ENCODE assay signal across 8 mouse cellular contexts in the genomic region with DNA sequence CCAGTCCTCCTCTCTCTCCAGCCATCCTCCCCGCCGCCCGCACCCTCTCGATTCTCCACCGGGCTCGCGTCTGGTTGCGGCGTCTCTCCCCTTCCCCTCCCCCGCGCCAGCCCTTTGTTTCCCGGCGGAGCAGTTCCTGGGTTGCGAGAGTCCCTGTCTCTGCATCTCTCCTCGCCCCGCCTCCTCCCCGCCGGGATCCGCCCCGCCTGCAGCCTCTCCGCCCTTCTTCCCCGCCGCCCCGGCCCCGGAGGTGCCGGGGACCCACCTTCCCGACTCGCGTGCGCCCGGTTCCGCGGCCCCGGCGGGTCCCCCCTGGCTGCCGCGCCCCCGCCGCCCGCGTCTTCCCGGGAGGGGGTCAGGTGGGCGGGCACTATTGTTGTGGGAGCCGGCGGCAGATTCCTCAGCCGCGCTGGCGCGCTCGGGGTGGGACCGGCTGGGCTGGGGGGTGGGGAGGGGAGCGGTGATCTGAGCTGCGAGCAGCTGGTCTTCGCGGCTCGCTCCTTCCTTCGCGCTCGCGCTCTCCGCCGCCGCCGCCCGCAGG. TPM values are rescaled to one million over a fixed set of nuclear protein-coding genes. Genes with fewer than 3 reads are reported as not detected.
DNase-seq lines count a peak whose midpoint lies in the region; ATAC-seq and TF ChIP-seq lines count a peak whose summit lies in the region.

No protein-coding gene starts in this region.

- peak; percentile 76 for DNase-seq in CD4-positive helper T cell, adult 2 months (ENCODE audit: low read depth, low spot score)
- DNase-seq in kidney, postnatal 10 days, result peak; percentile 90
- DNase-seq in liver, embryonic 13.5 days, result peak; percentile 37
- peak; percentile 92 for DNase-seq in neural tube, embryonic 10.5 days (ENCODE audit: extremely low spot score, low spot score)
- peak; percentile 80 for DNase-seq in stomach, postnatal 0 days (ENCODE audit: low spot score)

- ATAC-seq in erythroid progenitor cell, adult 5-6 weeks (replicated peaks; ENCODE audit: low FRiP score, poor library complexity, severe bottlenecking), result 0 out of 2 replicates have a peak, but pooled peaks have one; percentile 45
- peak; percentile 45; the same call in 1 of the 2 replicates for ATAC-seq in heart, embryonic 14.5 days (ENCODE audit: insufficient number of reproducible peaks, insufficient read depth, low FRiP score, low read depth)
- ATAC-seq in liver, embryonic 13.5 days (ENCODE audit: low read depth), result peak; percentile 37; the same call in 1 of the 2 replicates
- ATAC-seq in stomach, postnatal 0 days (ENCODE audit: low FRiP score, low TSS enrichment), result peak; percentile 39; the same call in 1 of the 2 replicates

- peak overlapping the region; percentile 79 for H3K9ac ChIP-seq in heart, embryonic 14.5 days (ENCODE audit: low read length)
- H3K9ac ChIP-seq in liver, embryonic 13.5 days, result peak overlapping the region; percentile 55
- peak overlapping the region; percentile 79 for H3K9ac ChIP-seq in stomach, postnatal 0 days (ENCODE audit: low read length)

- peaks cover 49% of the 10 kb centered on the region for H3K27me3 ChIP-seq in heart, embryonic 14.5 days (ENCODE audit: control insufficient read depth, insufficient read depth, low read length)
- peaks cover 99% of the 10 kb centered on the region for H3K27me3 ChIP-seq in liver, embryonic 13.5 days
- H3K27me3 ChIP-seq in stomach, postnatal 0 days (ENCODE audit: control insufficient read depth, insufficient read depth, low read length), result no peaks in the 10 kb centered on the region

- 2% methylated on average over 51 of the region's 65 CpGs for WGBS in heart, embryonic 14.5 days
- under 1% methylated on average over 56 of the region's 65 CpGs for whole genome bisulfite sequencing in liver, embryonic 13.5 days (ENCODE audit: insufficient replicate concordance)
- under 1% methylated on average over 29 of the region's 65 CpGs for WGBS in stomach, postnatal 0 days

- H3K4me3 ChIP-seq in bone marrow macrophage, adult 2 months (ENCODE audit: insufficient read depth, low read length), result peak overlapping the region; percentile 51
- H3K4me3 ChIP-seq in heart, embryonic 14.5 days (ENCODE audit: control insufficient read depth in 1 of 2, insufficient read depth in 1 of 2, low read depth in 1 of 2, low read length in 2 of 2), result peak overlapping the region; percentile 81 to 82
- peak overlapping the region; percentile 65 for H3K4me3 ChIP-seq in liver, embryonic 13.5 days (replicated peaks)
- peak overlapping the region; percentile 81 for H3K4me3 ChIP-seq in stomach, postnatal 0 days (ENCODE audit: low read depth, low read length)

- H3K36me3 ChIP-seq in heart, embryonic 14.5 days (ENCODE audit: control insufficient read depth, insufficient read depth, low read length), result no peaks in the 10 kb centered on the region
- H3K36me3 ChIP-seq in liver, embryonic 13.5 days, result no peaks in the 10 kb centered on the region
- H3K36me3 ChIP-seq in stomach, postnatal 0 days (ENCODE audit: control insufficient read depth, insufficient read depth, low read length), result no peaks in the 10 kb centered on the region

- TF ChIP-seq CTCF in bone marrow macrophage, adult 2 months (IDR thresholded peaks at IDR 0.05; ENCODE audit: low read depth, low read length), result no peak
- no peak for TF ChIP-seq CTCF in stomach, postnatal 0 days (IDR thresholded peaks at IDR 0.05; ENCODE audit: low read depth)

- no peak for TF ChIP-seq POLR2A in bone marrow macrophage, adult 2 months (IDR thresholded peaks at IDR 0.05; ENCODE audit: borderline replicate concordance, low read depth, low read length)

- no peak for TF ChIP-seq EP300 in stomach, postnatal 0 days (optimal IDR thresholded peaks at IDR 0.05)

- H3K9me3 ChIP-seq in heart, embryonic 14.5 days (ENCODE audit: control insufficient read depth, low read length), result no peaks in the 10 kb centered on the region
- no peaks in the 10 kb centered on the region for H3K9me3 ChIP-seq in liver, embryonic 13.5 days (replicated peaks)
- no peaks in the 10 kb centered on the region for H3K9me3 ChIP-seq in stomach, postnatal 0 days (ENCODE audit: control insufficient read depth, low read length)

- H3K27ac ChIP-seq in bone marrow macrophage, adult 2 months (ENCODE audit: insufficient read depth, low read depth, low read length), result no peak overlapping the region
- 0 out of 4 replicates have a peak overlapping the region, but pooled peaks of 1 of the 2 experiments have one; percentile 25 for H3K27ac ChIP-seq in heart, embryonic 14.5 days (replicated peaks in 1 of 2; ENCODE audit: control insufficient read depth in 1 of 2, insufficient read depth in 1 of 2, low read depth in 2 of 2, low read length in 2 of 2)
- no peak overlapping the region for H3K27ac ChIP-seq in liver, embryonic 13.5 days
- peak overlapping the region; percentile 82 for H3K27ac ChIP-seq in stomach, postnatal 0 days (replicated peaks)

- peak overlapping the region; percentile 95 for H3K4me2 ChIP-seq in heart, embryonic 14.5 days (ENCODE audit: low read length)
- peak overlapping the region; percentile 85 for H3K4me2 ChIP-seq in liver, embryonic 13.5 days
- peak overlapping the region; percentile 96 for H3K4me2 ChIP-seq in stomach, postnatal 0 days (replicated peaks; ENCODE audit: low read depth)

- H3K4me1 ChIP-seq in bone marrow macrophage, adult 2 months (ENCODE audit: control insufficient read depth, insufficient read depth, low read length), result no peaks in the 10 kb centered on the region
- peaks cover 17 to 37% of the 10 kb centered on the region in 2 experiments for H3K4me1 ChIP-seq in heart, embryonic 14.5 days (ENCODE audit: control insufficient read depth in 2 of 2, insufficient read depth in 2 of 2, low read length in 2 of 2)
- peaks cover 37% of the 10 kb centered on the region for H3K4me1 ChIP-seq in liver, embryonic 13.5 days (replicated peaks)
- H3K4me1 ChIP-seq in stomach, postnatal 0 days (replicated peaks; ENCODE audit: control insufficient read depth, insufficient read depth), result peaks cover 4% of the 10 kb centered on the region

RNA-seq across cellular contexts. Expression of a gene that starts 4.0 kb away (rescaled TPM):
- 0.88 and 1.3 TPM in 2 replicates for polyA plus RNA-seq in bone marrow macrophage, adult 2 months (2012; ENCODE audit: insufficient read depth, insufficient read length, missing spikeins)
- not detected in 2 replicates for total RNA-seq in erythroid progenitor cell, adult 5-6 weeks (2015; ENCODE audit: low replicate concordance)
- total RNA-seq in erythroid progenitor cell, adult 5-6 weeks (2017; ENCODE audit: low replicate concordance), result 0.77 TPM in 1 of 2 replicates, not detected in the other
- 6.1 and 6.6 TPM in 2 replicates for polyA plus RNA-seq in heart, embryonic 14.5 days (2014; fragmentation: Nextera tagmentation; extraction: Ambion mirVana)
- polyA plus RNA-seq in liver, embryonic 13.5 days (2015; fragmentation: Nextera tagmentation; extraction: Ambion mirVana), result 1.4 and 1.5 TPM in 2 replicates
- 15.1 and 17.6 TPM in 2 replicates for polyA plus RNA-seq in stomach, postnatal 0 days (2015; fragmentation: Nextera tagmentation; extraction: Ambion mirVana)

RNA-seq across cellular contexts. Expression of a gene that starts 24.7 kb away (rescaled TPM):
- polyA plus RNA-seq in bone marrow macrophage, adult 2 months (2012; ENCODE audit: insufficient read depth, insufficient read length, missing spikeins), result 0.35 and 0.72 TPM in 2 replicates
- total RNA-seq in erythroid progenitor cell, adult 5-6 weeks (2015; ENCODE audit: low replicate concordance), result 62.3 and 81.3 TPM in 2 replicates
- total RNA-seq in erythroid progenitor cell, adult 5-6 weeks (2017; ENCODE audit: low replicate concordance), result 133 and 140 TPM in 2 replicates
- polyA plus RNA-seq in heart, embryonic 14.5 days (2014; fragmentation: Nextera tagmentation; extraction: Ambion mirVana), result 35.2 and 43.7 TPM in 2 replicates
- polyA plus RNA-seq in liver, embryonic 13.5 days (2015; fragmentation: Nextera tagmentation; extraction: Ambion mirVana), result 5.2 and 6.2 TPM in 2 replicates
- 9.0 and 9.5 TPM in 2 replicates for polyA plus RNA-seq in stomach, postnatal 0 days (2015; fragmentation: Nextera tagmentation; extraction: Ambion mirVana)

RNA-seq across cellular contexts. Expression of a gene that starts 28.1 kb away (rescaled TPM):
- 83.1 and 84.9 TPM in 2 replicates for polyA plus RNA-seq in bone marrow macrophage, adult 2 months (2012; ENCODE audit: insufficient read depth, insufficient read length, missing spikeins)
- total RNA-seq in erythroid progenitor cell, adult 5-6 weeks (2015; ENCODE audit: low replicate concordance), result 24.5 and 26.0 TPM in 2 replicates
- total RNA-seq in erythroid progenitor cell, adult 5-6 weeks (2017; ENCODE audit: low replicate concordance), result 49.9 and 91.9 TPM in 2 replicates
- polyA plus RNA-seq in heart, embryonic 14.5 days (2014; fragmentation: Nextera tagmentation; extraction: Ambion mirVana), result 16.9 and 18.2 TPM in 2 replicates
- 14.7 and 15.5 TPM in 2 replicates for polyA plus RNA-seq in liver, embryonic 13.5 days (2015; fragmentation: Nextera tagmentation; extraction: Ambion mirVana)
- 8.2 and 10.3 TPM in 2 replicates for polyA plus RNA-seq in stomach, postnatal 0 days (2015; fragmentation: Nextera tagmentation; extraction: Ambion mirVana)

RNA-seq across cellular contexts. Expression of a gene that starts 42.6 kb away (rescaled TPM):
- polyA plus RNA-seq in bone marrow macrophage, adult 2 months (2012; ENCODE audit: insufficient read depth, insufficient read length, missing spikeins), result 1.1 TPM in 2 replicates
- total RNA-seq in erythroid progenitor cell, adult 5-6 weeks (2015; ENCODE audit: low replicate concordance), result 0.36 TPM in 1 of 2 replicates, not detected in the other
- not detected in 2 replicates for total RNA-seq in erythroid progenitor cell, adult 5-6 weeks (2017; ENCODE audit: low replicate concordance)
- 0.61 and 1.3 TPM in 2 replicates for polyA plus RNA-seq in heart, embryonic 14.5 days (2014; fragmentation: Nextera tagmentation; extraction: Ambion mirVana)
- polyA plus RNA-seq in liver, embryonic 13.5 days (2015; fragmentation: Nextera tagmentation; extraction: Ambion mirVana), result 0.35 and 0.37 TPM in 2 replicates
- 0.35 and 0.46 TPM in 2 replicates for polyA plus RNA-seq in stomach, postnatal 0 days (2015; fragmentation: Nextera tagmentation; extraction: Ambion mirVana)

Comparison
In these comparisons a context has a peak if more than half of its experiments do, and no peak if none do; other contexts are left out.
1. DNase-seq: peak in every context shown above with its lines; median percentile 92 in neural tube, embryonic 10.5 days; 90 in kidney, postnatal 10 days; 80 in stomach, postnatal 0 days; 76 in CD4-positive helper T cell, adult 2 months; 37 in liver, embryonic 13.5 days.